Mouse (Mus musculus): Measurements from ENCODE around the gene Wdr20. TPM values are rescaled to one million over a fixed set of nuclear protein-coding genes. Genes with fewer than 3 reads are reported as not detected.

The Wdr20 gene
- total and polyA plus RNA-seq, 3 experiments: 17.9 to 26.2 (median 22.8) TPM

DNA sequence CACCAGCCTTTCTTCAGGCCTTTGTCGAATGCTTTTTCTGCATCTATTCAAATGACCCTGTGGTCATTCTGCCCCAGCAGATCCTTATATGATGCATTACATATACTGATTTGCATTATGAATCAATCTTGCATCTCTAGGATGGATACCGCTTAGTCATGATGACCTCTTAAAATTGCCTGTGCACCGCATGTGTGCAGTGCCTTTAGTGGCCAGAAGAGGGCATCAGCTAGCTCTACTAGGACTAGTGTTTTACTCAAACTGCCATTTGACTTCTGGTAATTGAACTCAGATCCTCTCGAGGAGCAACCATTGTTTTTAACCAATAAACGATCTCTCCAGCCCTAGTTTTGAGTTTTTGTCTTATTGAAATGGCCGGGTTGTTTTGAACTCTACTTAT lies 24.0 kb upstream of the Wdr20 start:
- no peaks in the 10 kb centered on the region for H3K36me3 ChIP-seq (replicated peaks in 1 of 2; ENCODE audit: control insufficient read depth in 1 of 2, insufficient read depth in 1 of 2, low read length in 1 of 2)
- dilution Hi-C loops (cut with MboI; ENCODE audit: extremely low pct_ligation_motif_present, extremely low pct_unique_long_range_greater_than_20kb, low sequenced_read_pairs): no loop called here
- in situ Hi-C loops (cut with MboI; ENCODE audit: low pct_ligation_motif_present, low pct_unique_long_range_greater_than_20kb, low sequenced_read_pairs): no loop called here
- peaks cover 7% of the 10 kb centered on the region for H3K9me3 ChIP-seq (replicated peaks; ENCODE audit: low read length)
- H3K4me3 ChIP-seq (replicated peaks in 1 of 3; ENCODE audit: low read depth in 2 of 3, low read length in 2 of 3, poor library complexity in 1 of 3): no peak overlapping the region
- H3K79me2 ChIP-seq (replicated peaks; ENCODE audit: control insufficient read depth, extremely low read depth, insufficient read depth, poor library complexity, severe bottlenecking): no peaks in the 10 kb centered on the region
- no peak for DNase-seq (ENCODE audit: extremely low read depth)
- H3K4me1 ChIP-seq (ENCODE audit: control insufficient read depth in 1 of 2, insufficient read depth in 2 of 2): 0 out of 4 replicates have a peak, but pooled peaks cover 0 to 3% of the 10 kb centered on the region in 2 experiments
- H3K9ac ChIP-seq (ENCODE audit: insufficient read depth, low read depth): no peak overlapping the region
- H3K27ac ChIP-seq (ENCODE audit: insufficient read depth, low read depth): no peak overlapping the region
- H3K4me2 ChIP-seq (ENCODE audit: insufficient read depth, low read depth, poor library complexity, severe bottlenecking): no peak overlapping the region
- peaks cover 6% of the 10 kb centered on the region for H3K27me3 ChIP-seq (replicated peaks)
- TF ChIP-seq MXI1 (IDR thresholded peaks at IDR 0.05; ENCODE audit: low read depth, low read length): no peak
- peak; percentile 29 for TF ChIP-seq RAD21 (IDR thresholded peaks at IDR 0.05; ENCODE audit: low read depth, low read length)
- TF ChIP-seq MAZ (IDR thresholded peaks at IDR 0.05; ENCODE audit: low read depth, low read length): no peak
- peak; percentile 38 for TF ChIP-seq SMC3 (IDR thresholded peaks at IDR 0.05; ENCODE audit: low read depth, low read length)
- peak; percentile 23 to 49; a peak in 3 of 4 replicates for TF ChIP-seq CTCF (conservative IDR thresholded peaks at IDR 0.05 in 1 of 2, IDR thresholded peaks at IDR 0.05 in 1 of 2; ENCODE audit: low read depth in 2 of 2, low read length in 2 of 2)
- no peak for TF ChIP-seq JUN (IDR thresholded peaks at IDR 0.05; ENCODE audit: insufficient read depth, low read depth, low read length)

DNA sequence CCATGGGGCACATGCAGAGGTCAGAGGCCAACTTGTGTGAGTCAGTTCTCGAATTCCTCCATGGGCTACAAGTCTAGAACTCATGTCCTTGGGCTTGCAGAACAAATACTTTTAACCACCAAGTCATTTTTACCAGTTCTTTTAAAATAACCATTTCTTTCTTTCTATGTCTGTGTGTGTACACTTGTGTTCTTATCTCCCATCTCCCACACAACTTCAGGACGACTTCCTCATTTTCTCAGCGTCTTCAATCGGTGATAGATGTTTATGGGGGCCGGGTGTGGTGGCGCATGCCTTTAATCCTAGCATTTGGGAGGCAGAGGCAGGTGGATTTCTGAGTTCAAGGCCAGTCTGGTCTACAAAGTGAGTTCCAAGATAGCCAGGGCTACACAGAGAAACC lies 23.5 kb upstream of the Wdr20 start:
- DNase-seq (ENCODE audit: extremely low read depth): no peak
- no peak for TF ChIP-seq RCOR1 (conservative IDR thresholded peaks at IDR 0.05; ENCODE audit: low read depth, low read length)
- no peak for TF ChIP-seq MYC (IDR thresholded peaks at IDR 0.05; ENCODE audit: low read depth, low read length)
- TF ChIP-seq TBP (conservative IDR thresholded peaks at IDR 0.05; ENCODE audit: low read depth, low read length): no peak
- TF ChIP-seq CHD2 (IDR thresholded peaks at IDR 0.05; ENCODE audit: low read length): no peak
- TF ChIP-seq MAFK (IDR thresholded peaks at IDR 0.05; ENCODE audit: insufficient replicate concordance, low read length): no peak
- no peak for TF ChIP-seq NRF1 (IDR thresholded peaks at IDR 0.05; ENCODE audit: low read depth, low read length)
- TF ChIP-seq SIN3A (IDR thresholded peaks at IDR 0.05; ENCODE audit: low read length): no peak
- no peak for TF ChIP-seq ZNF384 (IDR thresholded peaks at IDR 0.05; ENCODE audit: low read depth, low read length)
- no peak for TF ChIP-seq USF1 (IDR thresholded peaks at IDR 0.05; ENCODE audit: low read depth, low read length)
- no peak for TF ChIP-seq BHLHE40 (IDR thresholded peaks at IDR 0.05; ENCODE audit: low read depth, low read length)
- no peak for TF ChIP-seq ETS1 (conservative IDR thresholded peaks at IDR 0.05; ENCODE audit: low read depth, low read length)
- TF ChIP-seq MAZ (IDR thresholded peaks at IDR 0.05; ENCODE audit: low read depth, low read length): no peak
- TF ChIP-seq IRF4 (IDR thresholded peaks at IDR 0.05; ENCODE audit: low read depth, low read length): no peak
- TF ChIP-seq KAT2A (IDR thresholded peaks at IDR 0.05; ENCODE audit: insufficient replicate concordance, low read length): no peak
- TF ChIP-seq RAD21 (IDR thresholded peaks at IDR 0.05; ENCODE audit: low read depth, low read length): no peak
- no peaks in the 10 kb centered on the region for H3K79me2 ChIP-seq (replicated peaks; ENCODE audit: control insufficient read depth, extremely low read depth, insufficient read depth, poor library complexity, severe bottlenecking)
- in situ Hi-C loops (cut with MboI; ENCODE audit: low pct_ligation_motif_present, low pct_unique_long_range_greater_than_20kb, low sequenced_read_pairs) (no loop called here), dilution Hi-C loops (cut with MboI; ENCODE audit: extremely low pct_ligation_motif_present, extremely low pct_unique_long_range_greater_than_20kb, low sequenced_read_pairs) (no loop called here)
- H3K9me3 ChIP-seq (replicated peaks; ENCODE audit: low read length): peaks cover 9% of the 10 kb centered on the region
- no peak overlapping the region for H3K4me2 ChIP-seq (ENCODE audit: insufficient read depth, low read depth, poor library complexity, severe bottlenecking)
- 0 out of 4 replicates have a peak, but pooled peaks cover 0 to 3% of the 10 kb centered on the region in 2 experiments for H3K4me1 ChIP-seq (ENCODE audit: control insufficient read depth in 1 of 2, insufficient read depth in 2 of 2)
- H3K27ac ChIP-seq (ENCODE audit: insufficient read depth, low read depth): no peak overlapping the region
- H3K27me3 ChIP-seq (replicated peaks): peaks cover 11% of the 10 kb centered on the region
- no peak overlapping the region for H3K4me3 ChIP-seq (replicated peaks in 1 of 3; ENCODE audit: low read depth in 2 of 3, low read length in 2 of 3, poor library complexity in 1 of 3)
- no peaks in the 10 kb centered on the region for H3K36me3 ChIP-seq (replicated peaks in 1 of 2; ENCODE audit: control insufficient read depth in 1 of 2, insufficient read depth in 1 of 2, low read length in 1 of 2)
- H3K9ac ChIP-seq (ENCODE audit: insufficient read depth, low read depth): no peak overlapping the region

Data from CH12.LX (cell line).